Mouse (Mus musculus): ENCODE measurements around the gene Fosl1. TPM values are rescaled to one million over a fixed set of nuclear protein-coding genes. Genes with fewer than 3 reads are reported as not detected.
"Not testable (repeated sequence)": the region's sequence is repeated elsewhere in the genome, so short reads cannot be mapped to it uniquely, and the experiment has no call there.

Gene Fosl1
- polyA plus RNA-seq, 1 experiment from 2014 or later: not detected

DNA sequence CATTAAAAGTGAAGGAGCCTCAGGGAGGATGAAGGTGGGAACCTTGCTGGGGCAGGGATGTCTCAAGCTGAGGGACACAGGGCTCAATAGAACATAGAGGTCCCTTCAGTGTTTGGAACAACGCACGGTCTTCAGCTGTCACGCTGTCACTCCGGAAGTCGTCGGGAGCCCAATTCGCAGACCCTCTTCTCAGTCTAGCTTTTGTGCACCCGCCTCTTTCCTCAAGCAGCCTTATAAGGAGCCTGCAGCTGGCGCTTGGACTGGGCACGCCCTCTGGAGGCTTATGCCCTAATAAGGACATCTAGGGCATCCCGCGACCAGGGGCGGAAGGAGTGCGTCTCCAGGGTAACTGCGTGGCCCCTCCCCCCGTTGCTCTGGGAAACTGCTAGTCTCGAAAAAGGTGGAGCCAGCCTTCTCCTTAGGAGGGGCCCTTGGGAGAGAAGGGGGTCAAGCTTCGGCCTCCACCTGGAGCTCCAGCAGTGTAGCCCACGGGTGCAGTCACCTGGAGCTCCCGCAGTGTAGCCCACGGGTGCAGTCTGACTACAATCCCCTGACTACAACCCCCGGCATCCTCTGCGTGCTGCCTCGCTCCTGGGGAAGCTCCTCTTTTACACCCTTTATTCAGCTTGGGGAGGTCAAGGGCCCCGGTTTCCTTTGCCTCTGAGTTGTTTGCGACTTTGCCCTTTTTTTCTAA lies 41.7 kb downstream of the Fosl1 start:
- peaks cover 28% of the 10 kb centered on the region for H3K4me1 ChIP-seq (ENCODE audit: control insufficient read depth, insufficient read depth, low read length)
- H3K4me2 ChIP-seq (ENCODE audit: low read depth, low read length): peak overlapping the region; percentile 93
- WGBS: under 1% methylated on average over 26 of the region's 26 CpGs
- H3K9me3 ChIP-seq (replicated peaks; ENCODE audit: control insufficient read depth, low read length): no peaks in the 10 kb centered on the region
- H3K9ac ChIP-seq (ENCODE audit: low read length): peak overlapping the region; percentile 75
- H3K27me3 ChIP-seq (ENCODE audit: control insufficient read depth, insufficient read depth, low read length): no peaks in the 10 kb centered on the region
- peak overlapping the region; percentile 100 for H3K27ac ChIP-seq (ENCODE audit: low read length)
- H3K36me3 ChIP-seq (ENCODE audit: control insufficient read depth, insufficient read depth, low read length): peaks cover 15% of the 10 kb centered on the region; the same call in 1 of the 2 replicates
- peak; percentile 84 for ATAC-seq (ENCODE audit: insufficient read depth, low FRiP score)
- H3K4me3 ChIP-seq (replicated peaks; ENCODE audit: low read length): peak overlapping the region; percentile 63

DNA sequence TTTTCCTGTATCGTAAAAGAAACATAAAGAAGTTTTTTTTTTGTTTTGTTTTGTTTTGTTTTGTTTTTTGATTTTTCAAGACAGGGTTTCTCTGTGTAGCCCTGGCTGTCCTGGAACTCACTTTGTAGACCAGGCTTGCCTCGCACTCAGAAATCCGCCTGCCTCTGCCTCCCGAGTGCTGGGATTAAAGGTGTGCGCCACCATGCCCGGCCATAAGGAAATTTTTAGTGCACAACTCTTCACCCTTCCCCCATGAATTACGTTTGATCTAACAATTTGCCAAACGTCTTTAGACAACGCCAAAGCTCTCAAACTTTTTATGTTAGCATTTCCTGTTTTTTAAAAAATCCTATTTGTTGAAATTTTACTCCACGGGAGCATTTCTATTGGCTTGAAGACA lies 42.4 kb downstream of the Fosl1 start:
- H3K9ac ChIP-seq (ENCODE audit: low read length); H3K27me3 ChIP-seq (ENCODE audit: control insufficient read depth, insufficient read depth, low read length); H3K9me3 ChIP-seq (replicated peaks; ENCODE audit: control insufficient read depth, low read length); H3K36me3 ChIP-seq (ENCODE audit: control insufficient read depth, insufficient read depth, low read length); ATAC-seq (ENCODE audit: insufficient read depth, low FRiP score): not testable (repeated sequence)
- Histone ChIP-seq H3K4me3 (replicated peaks; ENCODE audit: low read length) (peak overlapping the region; percentile 96; the same call in 1 of the 2 replicates), H3K27ac (ENCODE audit: low read length) (peak overlapping the region; percentile 100), H3K4me2 (ENCODE audit: low read depth, low read length) (peak overlapping the region; percentile 93), H3K4me1 (ENCODE audit: control insufficient read depth, insufficient read depth, low read length) (peaks cover 28% of the 10 kb centered on the region)
- 43% methylated on average over 10 of the region's 10 CpGs for WGBS

DNA sequence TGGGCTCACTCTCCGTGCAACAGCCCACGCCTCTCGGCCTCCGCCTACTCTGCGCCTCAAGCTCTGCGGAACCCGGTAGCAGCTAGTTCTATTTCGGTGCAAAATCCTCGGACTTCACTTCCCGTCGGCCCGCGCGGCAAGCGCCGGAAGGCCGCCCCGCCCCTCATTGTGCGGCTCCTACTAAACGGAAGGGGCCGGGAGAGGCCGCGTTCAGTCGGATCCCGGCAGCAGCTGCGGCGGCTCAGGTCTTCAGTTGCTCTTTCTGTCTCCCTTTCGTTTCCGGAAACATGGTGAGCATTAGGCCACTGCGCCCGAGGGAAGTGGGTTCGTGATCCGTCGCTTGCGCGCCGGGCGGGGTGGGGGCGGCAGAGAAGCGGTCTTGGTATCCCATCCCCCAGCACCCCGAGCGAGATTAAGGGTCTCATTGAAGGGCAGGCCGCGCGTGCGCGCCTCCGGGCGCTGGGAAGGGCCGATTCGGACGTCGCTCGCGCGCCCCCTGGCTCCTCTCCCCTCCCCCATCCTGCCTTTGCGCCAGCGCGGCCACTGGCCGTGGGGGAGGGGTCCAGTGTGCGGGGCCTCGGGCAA lies 43.1 kb downstream of the Fosl1 start, which contains the start of gene Cfl1:
TSS of gene Cfl1 (plus strand) at position 143 of the 585 bp plus-strand sequence.
- Histone ChIP-seq H3K9ac (ENCODE audit: low read length) (peak within 1 kb of the TSS; percentile 97), H3K9me3 (replicated peaks; ENCODE audit: control insufficient read depth, low read length) (no peaks in the 10 kb centered on the region), H3K36me3 (ENCODE audit: control insufficient read depth, insufficient read depth, low read length) (peaks cover 6% of the 10 kb centered on the region; the same call in 1 of the 2 replicates), H3K4me2 (ENCODE audit: low read depth, low read length) (peak within 1 kb of the TSS; percentile 93), H3K4me1 (ENCODE audit: control insufficient read depth, insufficient read depth, low read length) (peaks cover 28% of the 10 kb centered on the region), H3K27me3 (ENCODE audit: control insufficient read depth, insufficient read depth, low read length) (no peaks in the 10 kb centered on the region), H3K27ac (ENCODE audit: low read length) (peak within 1 kb of the TSS; percentile 100), H3K4me3 (replicated peaks; ENCODE audit: low read length) (peak within 1 kb of the TSS; percentile 96)
- WGBS: under 1% methylated on average over 60 of the region's 62 CpGs
- peak; percentile 74 for ATAC-seq (ENCODE audit: insufficient read depth, low FRiP score)

DNA sequence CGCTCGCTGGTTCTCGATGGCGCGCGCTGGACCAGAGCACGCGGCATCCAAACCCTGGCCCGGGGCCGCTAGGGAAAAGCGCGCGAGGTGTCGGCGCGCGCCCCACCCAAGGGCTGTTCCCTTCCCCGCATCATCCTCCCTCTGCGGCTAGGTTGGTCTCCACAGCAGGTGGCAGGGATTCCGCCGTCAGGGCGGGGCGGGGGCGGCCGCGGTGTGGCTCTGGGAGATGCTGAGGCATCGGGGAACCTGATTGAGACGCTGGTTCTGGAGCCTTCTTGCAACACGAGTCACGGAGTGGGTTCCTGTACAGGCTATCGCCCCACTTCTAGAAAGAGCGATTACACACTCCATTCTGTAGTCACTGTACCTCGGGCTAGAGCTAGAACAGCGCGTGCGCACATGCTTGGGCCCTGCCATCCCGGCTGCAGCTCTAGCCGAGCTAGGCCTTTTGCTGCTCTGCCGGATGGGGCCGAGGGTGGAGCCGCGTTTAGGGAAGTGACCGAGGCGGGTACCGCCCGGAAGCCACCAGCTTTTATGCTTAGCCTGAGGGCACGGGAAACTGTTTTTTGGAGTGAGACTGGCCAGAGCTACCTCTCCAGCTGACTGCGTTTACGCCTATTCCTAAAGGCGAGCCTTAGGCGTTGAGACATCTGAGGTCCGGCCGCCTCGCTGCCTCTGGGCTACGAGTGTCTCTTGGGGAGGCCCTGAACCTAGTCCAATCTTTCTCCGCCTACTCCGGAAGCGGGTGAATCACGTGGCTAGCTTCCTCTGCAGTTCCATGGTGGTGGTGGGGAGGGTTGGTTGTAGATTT lies 43.8 kb downstream of the Fosl1 start:
- H3K4me2 ChIP-seq (ENCODE audit: low read depth, low read length): peak overlapping the region; percentile 86
- peaks cover 28% of the 10 kb centered on the region for H3K4me1 ChIP-seq (ENCODE audit: control insufficient read depth, insufficient read depth, low read length)
- WGBS: under 1% methylated on average over 59 of the region's 59 CpGs
- H3K9ac ChIP-seq (ENCODE audit: low read length): peak overlapping the region; percentile 97
- ATAC-seq (ENCODE audit: insufficient read depth, low FRiP score): peak; percentile 4; the same call in 1 of the 2 replicates
- H3K27me3 ChIP-seq (ENCODE audit: control insufficient read depth, insufficient read depth, low read length): no peaks in the 10 kb centered on the region
- H3K9me3 ChIP-seq (replicated peaks; ENCODE audit: control insufficient read depth, low read length): no peaks in the 10 kb centered on the region
- H3K27ac ChIP-seq (ENCODE audit: low read length): peak overlapping the region; percentile 100
- H3K36me3 ChIP-seq (ENCODE audit: control insufficient read depth, insufficient read depth, low read length): peaks cover 6% of the 10 kb centered on the region; the same call in 1 of the 2 replicates
- peak overlapping the region; percentile 96 for H3K4me3 ChIP-seq (replicated peaks; ENCODE audit: low read length)

DNA sequence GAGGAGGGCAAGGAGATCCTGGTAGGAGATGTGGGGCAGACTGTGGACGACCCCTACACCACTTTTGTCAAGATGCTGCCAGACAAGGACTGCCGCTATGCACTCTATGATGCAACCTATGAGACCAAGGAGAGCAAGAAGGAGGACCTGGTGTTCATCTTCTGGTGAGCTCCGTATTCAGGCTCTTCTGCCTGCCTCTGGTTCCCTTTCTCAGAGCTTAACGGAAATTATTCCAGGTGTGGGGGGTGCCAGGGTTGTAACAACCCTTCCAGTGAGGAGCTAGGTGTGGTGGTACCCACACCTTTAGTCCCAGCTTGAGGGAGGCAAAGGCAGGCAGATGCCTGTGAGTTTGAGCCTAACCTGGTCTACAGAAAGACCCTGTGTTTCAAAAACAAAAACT lies 45.3 kb downstream of the Fosl1 start:
- no peak for ATAC-seq (ENCODE audit: insufficient read depth, low FRiP score)
- 80% methylated on average over 4 of the region's 4 CpGs for WGBS
- Histone ChIP-seq H3K4me2 (ENCODE audit: low read depth, low read length) (no peak overlapping the region), H3K9me3 (replicated peaks; ENCODE audit: control insufficient read depth, low read length) (no peaks in the 10 kb centered on the region), H3K4me1 (ENCODE audit: control insufficient read depth, insufficient read depth, low read length) (peaks cover 22% of the 10 kb centered on the region), H3K9ac (ENCODE audit: low read length) (no peak overlapping the region), H3K4me3 (replicated peaks; ENCODE audit: low read length) (no peak overlapping the region), H3K27me3 (ENCODE audit: control insufficient read depth, insufficient read depth, low read length) (no peaks in the 10 kb centered on the region), H3K27ac (ENCODE audit: low read length) (no peak overlapping the region), H3K36me3 (ENCODE audit: control insufficient read depth, insufficient read depth, low read length) (peaks cover 14% of the 10 kb centered on the region; the same call in 1 of the 2 replicates)

DNA sequence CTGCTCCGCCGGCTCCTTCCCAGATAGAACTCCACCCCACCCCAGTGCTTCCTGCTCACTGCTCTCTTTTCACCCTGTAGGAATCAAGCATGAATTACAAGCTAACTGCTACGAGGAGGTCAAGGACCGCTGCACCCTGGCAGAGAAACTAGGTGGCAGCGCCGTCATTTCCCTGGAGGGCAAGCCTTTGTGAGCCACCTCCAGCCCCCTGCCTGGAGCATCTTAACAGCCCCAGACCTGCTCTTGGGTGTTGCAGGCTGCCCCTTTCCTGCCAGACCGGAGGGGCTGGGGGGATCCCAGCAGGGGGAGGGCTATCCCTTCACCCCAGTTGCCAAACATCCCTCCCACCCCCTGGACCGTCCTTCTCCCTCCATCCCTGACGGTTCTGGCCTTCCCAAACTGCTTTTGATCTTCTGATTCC lies 46.0 kb downstream of the Fosl1 start:
- Histone ChIP-seq H3K36me3 (ENCODE audit: control insufficient read depth, insufficient read depth, low read length) (peaks cover 15% of the 10 kb centered on the region; the same call in 1 of the 2 replicates), H3K4me1 (ENCODE audit: control insufficient read depth, insufficient read depth, low read length) (peaks cover 22% of the 10 kb centered on the region)
- H3K4me2 ChIP-seq (ENCODE audit: low read depth, low read length); H3K27ac ChIP-seq (ENCODE audit: low read length); H3K4me3 ChIP-seq (replicated peaks; ENCODE audit: low read length); H3K9ac ChIP-seq (ENCODE audit: low read length); ATAC-seq (ENCODE audit: insufficient read depth, low FRiP score); H3K9me3 ChIP-seq (replicated peaks; ENCODE audit: control insufficient read depth, low read length); H3K27me3 ChIP-seq (ENCODE audit: control insufficient read depth, insufficient read depth, low read length): not testable (repeated sequence)
- 74% methylated on average over 9 of the region's 9 CpGs for WGBS

DNA sequence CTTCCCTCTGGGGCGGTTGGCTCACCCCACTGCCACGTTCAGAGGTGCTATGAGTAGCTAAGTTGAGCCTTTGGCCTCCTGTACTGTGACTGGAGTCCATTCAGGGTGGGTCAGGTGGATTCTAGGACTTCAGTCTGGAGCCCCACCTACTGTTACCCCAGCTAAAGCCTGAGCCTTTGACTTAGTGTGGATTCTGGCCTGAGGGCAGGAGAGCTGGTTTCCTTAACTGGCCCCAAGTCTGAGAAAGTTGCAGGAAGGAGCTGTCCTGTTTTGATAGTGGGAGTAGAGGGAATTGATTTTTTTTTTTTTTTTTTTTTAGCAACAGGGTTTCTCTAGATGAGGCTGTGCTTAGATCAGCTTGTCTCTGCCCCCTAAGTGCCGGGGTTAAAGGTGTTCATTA lies 47.0 kb downstream of the Fosl1 start:
- Histone ChIP-seq H3K4me3 (replicated peaks; ENCODE audit: low read length) (no peak overlapping the region), H3K4me1 (ENCODE audit: control insufficient read depth, insufficient read depth, low read length) (peaks cover 14% of the 10 kb centered on the region), H3K9me3 (replicated peaks; ENCODE audit: control insufficient read depth, low read length) (no peaks in the 10 kb centered on the region), H3K4me2 (ENCODE audit: low read depth, low read length) (no peak overlapping the region), H3K27me3 (ENCODE audit: control insufficient read depth, insufficient read depth, low read length) (no peaks in the 10 kb centered on the region), H3K27ac (ENCODE audit: low read length) (no peak overlapping the region), H3K9ac (ENCODE audit: low read length) (no peak overlapping the region), H3K36me3 (ENCODE audit: control insufficient read depth, insufficient read depth, low read length) (peaks cover 15% of the 10 kb centered on the region; the same call in 1 of the 2 replicates)
- ATAC-seq (ENCODE audit: insufficient read depth, low FRiP score): no peak
- WGBS: 78% methylated on average over 3 of the region's 3 CpGs

DNA sequence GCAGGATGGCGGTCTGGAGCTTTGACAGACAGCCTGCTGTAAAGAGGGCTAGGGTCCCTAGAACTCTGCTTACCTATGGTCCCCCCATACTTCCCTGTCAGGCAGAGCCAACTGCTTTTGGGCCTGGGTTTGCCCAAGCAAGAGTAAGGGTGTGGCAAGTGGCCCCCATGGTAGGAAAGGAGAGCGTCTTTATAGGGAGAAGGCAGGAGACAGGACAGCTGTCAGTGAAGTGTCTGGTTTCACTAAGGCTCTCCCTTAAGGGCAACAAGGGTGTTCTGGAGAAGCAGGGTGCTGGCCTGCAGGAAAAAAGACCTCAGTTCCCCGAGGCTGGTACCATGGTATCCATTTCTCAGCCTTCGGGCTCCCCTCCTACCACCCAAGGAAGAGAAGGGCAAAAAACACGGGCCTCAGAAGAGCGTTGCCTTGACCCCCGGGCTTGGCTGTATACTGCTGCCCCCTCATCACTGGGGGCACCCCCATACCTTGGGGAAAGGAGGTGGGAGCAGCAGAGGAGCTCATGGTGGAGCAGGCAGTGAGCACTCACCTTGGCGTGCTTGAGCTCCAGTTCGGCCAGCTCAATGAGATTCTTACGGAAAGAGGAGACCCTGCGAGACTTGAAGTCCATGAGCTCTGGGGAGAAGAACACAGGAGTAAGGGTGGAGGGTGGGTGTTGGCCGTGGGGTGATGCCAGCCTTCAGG lies 48.2 kb downstream of the Fosl1 start:
- WGBS: 82% methylated on average over 12 of the region's 12 CpGs
- H3K4me3 ChIP-seq (replicated peaks; ENCODE audit: low read length): no peak overlapping the region
- no peak overlapping the region for H3K4me2 ChIP-seq (ENCODE audit: low read depth, low read length)
- no peaks in the 10 kb centered on the region for H3K9me3 ChIP-seq (replicated peaks; ENCODE audit: control insufficient read depth, low read length)
- H3K27me3 ChIP-seq (ENCODE audit: control insufficient read depth, insufficient read depth, low read length): no peaks in the 10 kb centered on the region
- H3K4me1 ChIP-seq (ENCODE audit: control insufficient read depth, insufficient read depth, low read length): peaks cover 10% of the 10 kb centered on the region
- H3K9ac ChIP-seq (ENCODE audit: low read length): no peak overlapping the region
- no peak overlapping the region for H3K27ac ChIP-seq (ENCODE audit: low read length)
- ATAC-seq (ENCODE audit: insufficient read depth, low FRiP score): no peak
- H3K36me3 ChIP-seq (ENCODE audit: control insufficient read depth, insufficient read depth, low read length): peaks cover 15% of the 10 kb centered on the region; the same call in 1 of the 2 replicates
